Mouse (Mus musculus) hindbrain, embryonic 10.5 days (tissue): Measurements from ENCODE around the gene Shb. TPM values are rescaled to one million over a fixed set of nuclear protein-coding genes. Genes with fewer than 3 reads are reported as not detected.
"Not testable (repeated sequence)": the region's sequence is repeated elsewhere in the genome, so short reads cannot be mapped to it uniquely, and the experiment has no call there.

Experiments
- DNase-seq: peaks from one replicate; pipeline ENCODE4 v3.0.0-alpha.2; 2017; ENCODE audit warnings: low spot score
- H3K27ac ChIP-seq: fragments of 300-500 bp; sonication (generic); 2 replicates; pipeline ENCODE4 v1.5.1; 2016; ENCODE audit warnings: mild to moderate bottlenecking, moderate library complexity
- H3K27me3 ChIP-seq: fragments of 300-500 bp; sonication (generic); 2 replicates; pipeline ENCODE4 v1.6.1; 2016; ENCODE audit warnings: mild to moderate bottlenecking; ENCODE audit not compliant: poor library complexity, insufficient read depth, severe bottlenecking
- H3K36me3 ChIP-seq: fragments of 300-500 bp; sonication (generic); 2 replicates; pipeline ENCODE4 v1.6.1; 2016; ENCODE audit warnings: mild to moderate bottlenecking, moderate library complexity
- H3K4me1 ChIP-seq: fragments of 300-500 bp; sonication (generic); replicated peaks from 2 replicates; pipeline ENCODE4 v1.6.1; 2016; ENCODE audit warnings: mild to moderate bottlenecking
- H3K4me3 ChIP-seq: fragments of 300-500 bp; sonication (generic); 2 replicates; pipeline ENCODE4 v1.5.1; 2016; ENCODE audit warnings: mild to moderate bottlenecking, moderate library complexity
- H3K9me3 ChIP-seq: fragments of 300-500 bp; sonication (generic); 2 replicates; pipeline ENCODE4 v1.6.1; 2016; ENCODE audit warnings: mild to moderate bottlenecking, moderate library complexity
- WGBS: fragments of 180-500 bp; shearing (Covaris S2); methylation state at CpG from one replicate; pipeline ENCODE4 v1.1.7; 2016; 5-methylcytosine and 5-hydroxymethylcytosine counted together
- polyA plus RNA-seq: library from polyadenylated mRNA; unstranded; fragments of >200 nt; fragmentation: Nextera tagmentation; extraction: Ambion mirVana; gene quantifications from 2 replicates; pipeline ENCODE4 v1.2.1, GENCODE M21; 2016

Shb gene
- polyA plus RNA-seq, 1 experiment from 2014 or later: 3.7 TPM

- 92% methylated on average over 7 of the region's 7 CpGs for WGBS
- no peak for DNase-seq
Measured at GRCm38 (mm10) chr4:45403499-45403878, 128.8 kb downstream of the Shb start.

GRCm38 (mm10) chr4:45402878-45403498 lies 129.3 kb downstream of the Shb start:
- WGBS: 90% methylated on average over 7 of the region's 7 CpGs
- Histone ChIP-seq H3K36me3 (peaks cover 74% of the 10 kb centered on the region), H3K9me3 (no peaks in the 10 kb centered on the region), H3K4me3 (no peak overlapping the region), H3K4me1 (peaks cover 19% of the 10 kb centered on the region), H3K27me3 (no peaks in the 10 kb centered on the region), H3K27ac (no peak overlapping the region)
- DNase-seq: no peak

More at GRCm38 (mm10) chr4:45403499-45403878, 128.8 kb downstream of the Shb start:
- Histone ChIP-seq H3K27me3 (no peaks in the 10 kb centered on the region), H3K9me3 (no peaks in the 10 kb centered on the region), H3K4me1 (peaks cover 23% of the 10 kb centered on the region), H3K27ac (no peak overlapping the region), H3K36me3 (peaks cover 69% of the 10 kb centered on the region), H3K4me3 (no peak overlapping the region)

DNA sequence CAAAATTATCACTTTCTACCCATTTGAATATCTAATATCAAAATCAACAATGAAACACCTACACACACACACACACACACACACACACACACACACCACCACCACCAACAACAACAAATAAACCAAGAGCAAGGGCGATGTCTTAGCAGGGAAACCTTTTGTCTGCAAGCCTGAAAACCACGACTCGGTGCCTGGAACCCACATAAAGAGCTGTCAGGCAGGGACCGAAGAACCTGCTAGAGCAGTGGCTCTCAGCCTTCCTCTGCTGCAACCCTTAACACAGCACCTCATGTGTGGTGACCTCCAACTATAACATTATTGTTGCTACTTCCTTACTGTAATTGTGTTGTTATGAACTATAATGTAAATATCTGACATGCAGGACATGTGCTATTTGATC lies 130.0 kb downstream of the Shb start:
- WGBS: 97% methylated on average over 4 of the region's 4 CpGs
- Histone ChIP-seq H3K9me3 (no peaks in the 10 kb centered on the region), H3K27ac (no peak overlapping the region), H3K36me3 (peaks cover 81% of the 10 kb centered on the region), H3K27me3 (no peaks in the 10 kb centered on the region), H3K4me1 (peaks cover 12% of the 10 kb centered on the region), H3K4me3 (no peak overlapping the region)
- DNase-seq: no peak

DNA sequence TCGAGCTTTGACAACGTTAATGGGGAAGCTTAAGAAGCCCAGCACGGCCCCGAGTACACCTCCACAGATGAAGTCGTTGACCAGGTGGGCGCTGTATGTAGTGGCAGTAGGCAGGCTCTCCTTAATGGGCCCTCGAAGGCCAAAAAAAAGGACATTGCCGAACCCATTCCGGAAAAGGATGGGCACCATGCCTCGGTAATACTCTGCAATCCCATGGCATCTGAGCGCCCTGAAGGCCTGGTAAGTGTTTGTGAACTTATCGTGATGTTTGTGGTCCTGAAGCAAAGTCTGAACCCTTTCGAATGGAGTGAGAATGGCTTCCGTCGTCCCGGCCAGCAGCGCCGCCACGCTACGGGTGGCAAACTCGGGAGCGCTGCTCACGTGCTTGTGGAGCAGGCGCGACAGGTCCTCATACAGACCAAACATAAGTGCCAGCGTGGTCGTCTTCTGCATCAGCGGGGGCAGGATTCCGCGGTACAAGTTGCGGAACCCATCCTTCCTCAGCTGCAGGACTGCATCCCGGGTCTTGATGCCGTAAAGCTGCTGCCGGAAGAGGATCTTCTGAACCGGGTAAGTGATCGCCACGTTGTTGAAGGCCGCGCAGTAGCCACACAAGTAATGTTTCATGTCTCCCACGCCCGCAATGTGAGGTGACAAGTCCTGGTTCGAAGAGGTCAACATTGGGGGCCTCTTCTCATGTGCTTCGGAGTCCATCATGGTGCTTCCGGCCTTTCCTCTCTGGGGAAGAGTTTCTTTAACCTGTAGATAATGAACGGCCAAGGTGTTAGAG lies 132.7 kb downstream of the Shb start:
- Histone ChIP-seq H3K4me1 (no peaks in the 10 kb centered on the region), H3K27me3 (no peaks in the 10 kb centered on the region), H3K27ac (no peak overlapping the region), H3K4me3 (no peak overlapping the region), H3K36me3 (peaks cover 97% of the 10 kb centered on the region), H3K9me3 (no peaks in the 10 kb centered on the region)
- 96% methylated on average over 45 of the region's 45 CpGs for WGBS
- no peak for DNase-seq

- H3K27ac ChIP-seq, H3K27me3 ChIP-seq, H3K4me1 ChIP-seq, DNase-seq, H3K9me3 ChIP-seq, H3K4me3 ChIP-seq: not testable (repeated sequence)
- 86% methylated on average over 5 of the region's 5 CpGs for WGBS
- H3K36me3 ChIP-seq: peaks cover 84% of the 10 kb centered on the region
Measured at GRCm38 (mm10) chr4:45398315-45398714, 134.0 kb downstream of the Shb start.

GRCm38 (mm10) chr4:45396211-45396610 lies 136.1 kb downstream of the Shb start:
- peaks cover 62% of the 10 kb centered on the region for H3K36me3 ChIP-seq
- not testable (repeated sequence) for DNase-seq, H3K9me3 ChIP-seq, H3K27ac ChIP-seq, H3K4me3 ChIP-seq, H3K27me3 ChIP-seq, H3K4me1 ChIP-seq
- WGBS: 91% methylated on average over 6 of the region's 6 CpGs

DNA sequence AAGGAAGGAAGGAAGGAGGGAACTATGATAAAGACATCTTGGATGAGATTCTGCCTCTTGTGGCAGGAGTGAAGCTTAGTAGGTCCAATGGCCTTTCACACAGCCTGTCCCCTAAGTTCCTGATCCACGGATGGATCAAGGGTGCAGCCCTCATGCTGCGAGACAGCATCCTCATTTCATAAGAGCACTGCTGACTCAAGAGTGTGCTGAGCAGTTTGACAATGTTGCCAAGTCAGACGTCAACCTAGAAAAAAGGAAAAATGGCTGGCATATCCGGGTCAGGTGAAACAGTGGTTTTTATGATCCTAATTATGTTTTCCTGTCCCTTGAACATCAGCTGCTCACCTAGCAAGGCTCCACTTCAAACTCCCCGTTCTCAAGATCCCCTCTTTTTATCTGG lies 138.6 kb downstream of the Shb start:
- WGBS: 86% methylated on average over 5 of the region's 5 CpGs
- DNase-seq: no peak
- no peaks in the 10 kb centered on the region for H3K4me1 ChIP-seq
- no peaks in the 10 kb centered on the region for H3K9me3 ChIP-seq
- H3K4me3 ChIP-seq: no peak overlapping the region
- no peaks in the 10 kb centered on the region for H3K27me3 ChIP-seq
- peaks cover 37% of the 10 kb centered on the region for H3K36me3 ChIP-seq
- H3K27ac ChIP-seq: no peak overlapping the region

DNA sequence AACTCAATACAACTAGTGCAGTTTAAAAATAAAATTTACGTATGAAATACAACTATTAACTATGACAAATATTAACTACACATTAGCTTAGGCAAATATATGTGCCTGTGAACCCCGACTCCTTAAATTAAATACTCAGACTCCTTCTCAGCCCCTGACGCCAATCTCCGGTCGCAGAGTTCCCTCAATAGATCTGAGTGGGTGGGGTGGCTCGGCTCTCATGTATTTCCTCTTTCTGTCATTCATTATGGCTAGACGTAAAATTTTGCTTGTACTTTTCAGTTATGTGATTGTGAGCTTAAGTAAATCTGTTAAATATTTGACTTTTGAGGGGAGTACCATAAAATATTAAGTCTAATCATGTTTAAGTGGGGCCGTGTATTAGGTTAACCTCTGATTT lies 139.3 kb downstream of the Shb start:
- DNase-seq: no peak
- 89% methylated on average over 8 of the region's 8 CpGs for WGBS
- Histone ChIP-seq H3K27me3 (no peaks in the 10 kb centered on the region), H3K4me3 (no peak overlapping the region), H3K4me1 (no peaks in the 10 kb centered on the region), H3K36me3 (peaks cover 30% of the 10 kb centered on the region), H3K9me3 (no peaks in the 10 kb centered on the region), H3K27ac (no peak overlapping the region)

DNA sequence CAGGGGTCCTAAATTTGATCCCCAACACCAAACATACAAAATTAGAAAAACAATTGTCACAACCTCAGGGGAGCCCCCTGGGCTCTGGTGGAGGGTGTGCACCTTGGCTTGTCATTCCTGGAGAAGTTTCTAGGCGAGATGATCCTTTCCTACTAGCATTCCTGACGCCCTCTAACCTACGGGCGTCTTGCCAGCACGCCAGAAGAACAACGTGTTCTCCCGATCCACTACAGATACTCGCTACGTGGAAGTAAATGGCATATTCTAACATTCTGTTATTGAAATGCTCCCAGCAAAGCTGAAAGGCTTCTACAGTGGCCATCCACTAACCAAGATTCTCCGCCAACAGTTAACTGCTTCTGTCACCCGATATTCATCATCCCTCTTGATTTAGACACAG lies 139.7 kb downstream of the Shb start:
- H3K9me3 ChIP-seq: no peaks in the 10 kb centered on the region
- no peaks in the 10 kb centered on the region for H3K4me1 ChIP-seq
- no peaks in the 10 kb centered on the region for H3K27me3 ChIP-seq
- 80% methylated on average over 11 of the region's 11 CpGs for WGBS
- H3K27ac ChIP-seq: no peak overlapping the region
- DNase-seq: no peak
- H3K4me3 ChIP-seq: no peak overlapping the region
- H3K36me3 ChIP-seq: peaks cover 26% of the 10 kb centered on the region

DNA sequence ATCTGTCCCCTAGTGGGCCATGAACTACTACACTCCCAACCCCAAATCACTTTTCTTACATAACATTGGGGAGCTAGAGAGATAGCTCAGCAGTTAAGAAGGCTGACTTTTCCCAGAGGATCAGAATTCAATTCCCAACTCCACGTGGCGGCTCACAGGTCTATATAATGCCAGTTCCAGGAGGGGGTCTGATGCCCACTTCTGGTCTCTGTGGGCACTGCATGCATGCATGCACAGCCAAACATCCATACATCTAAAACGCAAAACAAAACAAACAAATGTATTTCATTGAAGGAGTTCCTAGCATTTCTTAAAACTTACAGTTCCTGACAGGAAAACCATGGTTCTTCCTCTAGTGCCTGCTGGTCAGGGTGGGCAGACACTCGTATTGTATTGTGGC lies 140.2 kb downstream of the Shb start:
- H3K9me3 ChIP-seq: no peaks in the 10 kb centered on the region
- DNase-seq: no peak
- no peaks in the 10 kb centered on the region for H3K4me1 ChIP-seq
- WGBS: 77% methylated on average over 4 of the region's 4 CpGs
- H3K27me3 ChIP-seq: no peaks in the 10 kb centered on the region
- H3K27ac ChIP-seq: no peak overlapping the region
- H3K4me3 ChIP-seq: no peak overlapping the region
- H3K36me3 ChIP-seq: peaks cover 21% of the 10 kb centered on the region

DNA sequence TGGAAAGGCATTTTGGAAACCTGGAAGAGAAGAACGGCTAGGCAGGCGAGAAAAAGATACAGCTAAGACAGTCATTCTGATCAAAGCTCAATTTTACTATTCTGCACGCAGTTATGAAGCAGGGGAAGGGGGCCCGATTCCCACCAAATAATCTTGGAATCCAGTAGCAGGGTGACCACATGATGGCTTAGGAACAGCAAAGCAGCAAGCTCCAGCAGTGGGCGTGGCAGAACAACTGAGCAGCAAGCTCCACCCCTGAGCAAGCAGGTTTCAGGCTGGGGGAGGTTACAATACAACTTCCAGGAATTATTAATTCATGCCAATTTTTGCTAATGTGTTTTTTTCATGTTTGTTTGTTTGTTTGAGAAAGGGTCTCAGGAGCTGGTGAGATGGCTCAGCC lies 145.0 kb downstream of the Shb start:
- not testable (repeated sequence) for H3K36me3 ChIP-seq, H3K4me3 ChIP-seq, H3K27me3 ChIP-seq, H3K4me1 ChIP-seq, DNase-seq, H3K27ac ChIP-seq, H3K9me3 ChIP-seq
- 92% methylated on average over 5 of the region's 5 CpGs for WGBS

DNA sequence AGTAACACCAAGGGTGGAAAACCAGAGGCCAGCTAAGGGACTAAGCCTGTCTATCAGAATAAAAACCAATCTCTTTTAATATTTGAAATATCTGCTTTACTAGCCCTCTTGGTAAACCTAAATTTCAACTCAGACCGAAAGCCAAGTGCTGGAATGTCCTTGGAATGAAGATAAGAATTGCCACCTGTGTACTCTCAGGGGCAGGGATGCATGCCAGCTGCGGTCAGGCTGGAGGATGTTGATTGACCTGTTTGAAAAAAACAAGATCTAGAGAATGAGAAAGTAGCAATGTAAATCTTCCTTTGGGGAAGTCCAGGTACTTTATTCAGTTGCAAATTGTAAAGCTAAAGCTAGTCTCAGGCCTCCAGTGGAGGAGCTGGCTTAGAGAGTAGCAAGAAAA lies 150.1 kb downstream of the Shb start:
- not testable (repeated sequence) for H3K9me3 ChIP-seq, H3K27ac ChIP-seq, H3K4me3 ChIP-seq, H3K4me1 ChIP-seq, H3K27me3 ChIP-seq, H3K36me3 ChIP-seq, DNase-seq
- WGBS: 80% methylated on average over 2 of the region's 2 CpGs

- not testable (repeated sequence) for H3K27me3 ChIP-seq, H3K27ac ChIP-seq, DNase-seq, H3K4me3 ChIP-seq, H3K4me1 ChIP-seq, H3K9me3 ChIP-seq
- H3K36me3 ChIP-seq: peaks cover 16% of the 10 kb centered on the region
- 92% methylated on average over 10 of the region's 10 CpGs for WGBS
Measured at GRCm38 (mm10) chr4:45380903-45381580, 151.2 kb downstream of the Shb start.
